Mouse (Mus musculus) lung, adult 2 months (tissue): ENCODE results near the gene Vars.

Source experiments
- CTCF ChIP-seq: fragments of 200-500 bp; IDR thresholded peaks from 2 replicates; pipeline ENCODE4 v1.5.1; 2011; ENCODE audit warnings: mild to moderate bottlenecking, low read length, control low read depth; ENCODE audit not compliant: insufficient read depth
- POLR2A ChIP-seq: fragments of 200-500 bp; IDR thresholded peaks from 2 replicates; pipeline ENCODE4 v1.6.1; 2011; ENCODE audit warnings: low read depth, mild to moderate bottlenecking, control low read depth, low read length, borderline replicate concordance; ENCODE audit errors: extremely low read depth

DNA sequence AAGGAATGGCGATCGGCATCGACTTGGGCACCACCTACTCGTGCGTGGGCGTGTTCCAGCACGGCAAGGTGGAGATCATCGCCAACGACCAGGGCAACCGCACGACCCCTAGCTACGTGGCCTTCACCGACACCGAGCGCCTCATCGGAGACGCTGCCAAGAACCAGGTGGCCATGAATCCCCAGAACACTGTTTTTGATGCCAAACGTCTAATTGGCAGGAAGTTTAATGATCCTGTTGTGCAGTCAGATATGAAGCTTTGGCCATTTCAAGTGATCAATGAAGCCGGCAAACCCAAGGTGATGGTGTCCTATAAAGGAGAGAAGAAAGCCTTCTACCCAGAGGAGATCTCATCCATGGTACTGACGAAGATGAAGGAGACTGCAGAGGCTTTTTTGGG is 23.8 kb upstream of the Vars start:
- TF ChIP-seq CTCF (no peak), POLR2A (no peak)
